Mouse (Mus musculus): ENCODE data around the gene Cldn10. TPM values are rescaled to one million over a fixed set of nuclear protein-coding genes. Genes with fewer than 3 reads are reported as not detected.

The Cldn10 gene
- polyA plus RNA-seq, 1 experiment: 9.0 TPM

DNA sequence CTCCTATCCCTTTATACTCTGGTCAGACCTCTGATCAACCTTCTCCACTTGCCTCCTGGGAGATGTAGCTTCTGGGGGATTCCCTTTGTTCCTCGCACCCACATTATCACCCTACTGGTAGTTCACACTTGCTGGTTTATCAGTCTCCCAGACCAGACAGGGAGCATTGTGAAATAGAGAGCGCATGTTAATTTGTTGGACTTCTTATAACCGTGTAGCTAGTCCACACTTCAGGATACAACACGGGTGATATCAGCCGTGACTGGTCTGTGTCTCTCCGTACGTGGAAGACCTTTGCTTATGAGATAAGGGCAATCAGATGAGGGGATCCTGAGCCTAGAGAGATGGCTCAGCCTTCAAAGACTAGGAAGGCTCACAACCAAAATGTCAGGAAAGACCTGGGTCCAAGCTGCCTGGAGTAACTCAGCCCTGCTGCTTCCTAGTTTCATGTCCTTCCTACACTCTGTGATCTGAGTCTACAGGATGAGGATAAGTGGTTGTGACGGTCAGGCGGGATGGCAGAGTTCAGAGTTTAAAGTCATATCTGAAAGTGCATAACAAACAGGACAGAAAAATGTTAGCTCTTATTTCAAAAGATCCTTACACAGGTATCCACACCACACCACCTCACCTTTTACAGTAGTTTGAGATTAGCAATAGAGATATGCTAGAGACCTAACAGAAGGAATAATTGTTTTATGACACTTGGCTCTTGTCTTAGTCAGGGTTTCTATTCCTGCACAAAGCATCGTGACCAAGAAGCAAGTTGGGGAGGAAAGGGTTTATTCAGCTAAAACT lies 78.5 kb downstream of the Cldn10 start:
- no peak for DNase-seq (ENCODE audit: low spot score)

DNA sequence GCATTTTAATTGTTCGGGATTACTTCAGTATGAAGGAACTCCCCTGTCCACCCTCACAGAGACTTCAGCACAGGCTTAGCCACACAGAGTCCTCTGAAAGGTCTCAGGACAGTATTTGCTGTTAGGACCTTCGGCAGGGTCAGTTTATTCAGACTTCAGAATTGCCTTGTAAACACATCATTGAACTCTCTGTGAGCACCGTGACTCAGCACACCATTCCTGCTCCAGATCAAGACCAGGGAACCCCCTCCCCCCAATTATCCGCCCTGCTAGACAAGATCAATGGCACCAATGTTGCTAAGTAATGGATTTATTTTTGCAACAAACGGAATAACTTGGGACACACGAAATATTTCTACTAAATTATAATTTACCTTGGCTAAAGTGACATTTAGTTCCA lies 79.7 kb downstream of the Cldn10 start:
- no peak for DNase-seq (ENCODE audit: low spot score)

- DNase-seq (ENCODE audit: low spot score): no peak
Measured at GRCm38 (mm10) chr14:118868102-118868724, 80.5 kb downstream of the Cldn10 start.

DNA sequence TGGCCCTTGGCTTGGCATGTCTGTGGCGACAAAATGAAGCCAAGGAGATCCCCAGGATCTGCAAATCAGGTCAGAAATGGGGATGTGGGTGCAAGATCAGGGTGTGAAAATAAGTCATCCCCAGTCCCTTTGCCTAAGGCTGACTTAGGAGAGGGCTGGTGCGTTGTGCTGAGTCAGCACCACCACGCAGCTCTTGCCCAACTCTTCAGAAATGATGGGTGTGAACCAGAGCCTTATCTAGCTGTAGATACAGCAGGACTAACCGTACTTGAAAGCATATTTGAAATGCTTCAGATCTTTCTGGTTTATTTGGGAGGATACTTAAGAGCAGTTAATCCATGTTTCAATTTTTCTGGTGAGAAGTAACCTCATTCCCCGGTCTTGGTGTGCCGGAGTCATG lies 82.0 kb downstream of the Cldn10 start:
- DNase-seq (ENCODE audit: low spot score): no peak

GRCm38 (mm10) chr14:118874126-118874525 lies 86.4 kb downstream of the Cldn10 start:
- DNase-seq (ENCODE audit: low spot score): no peak

DNA sequence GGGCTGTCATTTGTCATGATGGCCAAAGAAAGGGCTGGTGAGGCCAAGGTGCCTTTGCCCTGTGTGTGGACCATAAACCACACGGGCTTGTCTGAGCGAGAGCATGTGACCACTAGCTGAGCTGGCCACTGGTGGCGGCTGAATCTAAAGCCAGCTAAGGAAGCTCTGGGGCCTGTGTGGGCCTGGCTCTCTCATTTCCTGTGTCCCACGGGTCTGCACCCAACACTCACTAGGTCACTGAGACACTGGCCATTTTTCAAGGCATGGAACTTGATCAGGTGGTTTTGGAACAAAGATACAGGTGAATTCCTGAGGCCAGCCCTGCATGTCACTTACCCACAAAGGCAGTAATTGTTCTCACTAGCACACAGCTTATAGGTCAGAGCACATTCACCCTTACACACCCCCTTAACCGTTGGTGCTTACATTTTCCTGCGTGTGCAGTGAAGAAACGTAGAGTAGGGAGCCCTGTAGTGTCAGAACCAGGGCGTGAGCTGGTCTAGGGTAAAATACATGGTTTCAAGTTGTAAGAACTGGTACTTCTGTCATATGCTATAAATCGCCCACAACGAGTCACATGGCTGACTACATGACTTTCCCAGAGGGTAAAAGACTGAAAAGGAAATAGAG lies 87.2 kb downstream of the Cldn10 start:
- no peak for DNase-seq (ENCODE audit: low spot score)

GRCm38 (mm10) chr14:118878346-118878910 lies 90.7 kb downstream of the Cldn10 start:
- no peak for DNase-seq (ENCODE audit: low spot score)

DNA sequence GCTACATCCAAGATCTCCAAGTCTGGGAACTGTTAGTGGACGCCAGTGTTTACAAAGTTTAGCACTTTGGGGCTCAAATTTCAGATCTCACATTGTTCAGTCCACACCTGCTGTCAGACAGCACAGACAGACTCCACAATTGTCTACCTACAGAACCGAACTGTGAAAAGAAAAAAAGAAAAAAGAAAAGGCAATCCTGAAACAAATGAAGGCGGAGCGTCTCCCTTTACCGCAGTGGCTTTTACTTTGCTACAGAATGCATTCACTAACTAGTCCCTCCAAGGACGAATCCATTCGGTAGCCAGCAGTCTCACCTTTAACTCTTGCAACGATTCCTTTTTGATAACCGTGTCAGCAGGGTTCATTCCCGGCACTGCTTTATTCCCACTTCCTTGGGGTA lies 93.0 kb downstream of the Cldn10 start:
- DNase-seq (ENCODE audit: low spot score): no peak

GRCm38 (mm10) chr14:118883344-118884249 lies 95.9 kb downstream of the Cldn10 start:
- no peak for DNase-seq (ENCODE audit: low spot score)

- no peak for DNase-seq (ENCODE audit: low spot score)
Measured at GRCm38 (mm10) chr14:118884250-118884556, 96.5 kb downstream of the Cldn10 start.

- no peak for DNase-seq (ENCODE audit: low spot score)
Measured at GRCm38 (mm10) chr14:118890101-118890500, 102.4 kb downstream of the Cldn10 start.

DNA sequence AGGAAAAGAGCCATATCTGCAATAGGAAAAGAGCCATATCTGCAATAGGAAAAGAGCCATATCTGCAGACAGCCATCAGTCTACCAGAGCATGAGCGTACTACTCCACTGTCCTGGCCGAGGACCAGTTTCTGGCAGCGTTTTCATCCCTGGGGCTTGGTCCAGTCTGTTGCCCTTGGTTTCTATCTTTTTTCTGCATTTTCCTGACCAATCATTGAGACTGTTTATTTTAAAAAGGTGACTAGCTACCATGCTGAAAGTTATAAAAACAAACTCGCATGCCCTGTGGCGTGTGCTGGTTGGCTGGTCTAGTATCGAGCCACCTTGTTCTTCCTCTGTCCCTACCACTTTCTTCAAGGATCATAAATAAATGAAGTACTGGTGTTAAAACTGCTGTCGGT lies 107.5 kb downstream of the Cldn10 start:
- DNase-seq (ENCODE audit: low spot score): no peak

DNA sequence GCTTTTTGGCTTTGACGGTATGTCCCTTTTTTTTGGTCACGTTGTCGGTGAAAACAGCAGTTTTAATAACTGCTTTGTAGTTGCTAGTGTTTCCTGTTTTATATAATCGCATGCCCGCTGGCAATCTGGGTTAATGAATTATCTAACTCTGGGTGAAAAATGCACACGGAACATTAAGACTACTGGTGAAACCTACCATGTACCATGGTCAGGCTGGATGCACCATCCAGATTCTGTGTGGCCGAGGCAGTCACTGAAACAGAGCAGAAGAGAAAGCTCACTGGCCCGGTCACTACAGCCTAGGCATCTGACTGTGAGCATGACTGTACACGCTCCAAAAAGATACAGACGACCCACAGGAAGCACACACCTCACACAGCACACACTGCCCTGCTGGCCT lies 107.9 kb downstream of the Cldn10 start:
- DNase-seq (ENCODE audit: low spot score): no peak

- DNase-seq (ENCODE audit: low spot score): no peak
Measured at GRCm38 (mm10) chr14:118899940-118900339, 112.2 kb downstream of the Cldn10 start.

GRCm38 (mm10) chr14:118900911-118901310 lies 113.2 kb downstream of the Cldn10 start:
- DNase-seq (ENCODE audit: low spot score): no peak

DNA sequence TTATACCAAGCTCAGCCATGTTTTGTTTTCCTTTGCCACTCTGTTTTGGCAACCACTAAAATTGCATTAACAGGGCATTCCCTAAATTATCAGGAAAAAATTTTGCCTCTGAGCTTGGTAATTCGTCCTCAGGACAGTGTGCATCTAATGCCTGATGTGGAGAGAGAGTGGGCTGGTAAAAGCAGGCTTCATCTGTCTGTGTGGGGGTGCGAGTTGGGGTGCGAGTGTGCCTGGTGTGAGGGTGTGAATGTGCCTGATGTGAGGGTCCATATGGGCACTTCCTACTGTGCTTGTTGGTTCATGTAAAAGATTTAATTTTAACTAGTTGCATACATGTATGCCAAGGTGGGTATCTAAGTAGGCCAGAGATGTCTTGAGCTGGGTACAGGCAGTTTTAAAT lies 115.7 kb downstream of the Cldn10 start:
- DNase-seq (ENCODE audit: low spot score): no peak

DNA sequence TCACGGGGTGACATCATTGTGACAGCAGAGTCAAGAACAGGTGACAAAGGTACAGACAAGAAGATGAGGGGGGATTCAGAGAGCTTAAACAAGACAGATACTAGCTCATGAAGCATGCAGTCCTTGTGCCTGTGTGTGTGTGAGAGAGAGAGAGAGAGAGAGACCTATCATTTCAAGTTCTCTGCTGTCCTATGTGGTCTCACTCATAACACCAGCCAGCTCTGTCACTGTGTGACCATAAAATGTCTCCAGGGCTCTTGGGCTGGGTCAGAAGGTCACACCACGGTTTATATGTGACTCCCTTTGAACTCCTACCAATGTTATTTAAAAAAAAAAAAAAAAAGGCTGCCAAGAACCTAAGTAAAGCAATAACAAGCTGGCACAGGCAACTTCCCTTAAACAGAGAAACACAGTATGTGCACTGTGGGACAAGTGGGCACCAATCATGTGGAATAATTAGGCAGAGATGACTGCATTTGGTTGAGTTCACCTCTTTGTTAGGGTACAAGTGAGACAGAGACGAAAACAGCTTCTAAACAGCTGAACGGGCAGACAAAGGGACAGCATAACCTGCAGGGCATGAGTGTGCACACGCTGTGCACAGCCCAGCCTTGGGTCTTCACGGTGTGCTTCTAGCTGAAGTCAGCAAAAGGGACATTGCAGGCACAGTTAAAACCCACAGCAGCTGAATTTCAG lies 116.3 kb downstream of the Cldn10 start:
- no peak for DNase-seq (ENCODE audit: low spot score)

DNA sequence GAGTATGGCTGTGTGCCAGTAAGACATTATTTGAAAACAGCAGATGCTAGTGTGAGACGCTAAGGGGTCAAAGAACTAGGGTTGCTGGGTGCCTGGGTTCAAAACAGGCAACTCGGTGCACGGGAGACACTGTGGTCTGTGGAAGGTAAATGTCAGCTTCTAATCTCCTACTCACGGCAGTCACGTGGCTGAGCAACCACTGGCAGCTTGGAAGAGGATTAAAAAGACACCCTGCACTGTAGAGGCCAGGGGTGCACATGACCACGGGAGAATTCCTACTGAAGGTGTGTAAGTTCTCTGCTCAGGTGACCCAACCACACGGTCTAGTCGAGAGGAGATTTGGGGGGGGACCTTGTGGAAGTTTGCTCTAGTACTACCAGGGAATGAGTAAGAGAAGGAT lies 119.9 kb downstream of the Cldn10 start:
- DNase-seq (ENCODE audit: low spot score): no peak

DNA sequence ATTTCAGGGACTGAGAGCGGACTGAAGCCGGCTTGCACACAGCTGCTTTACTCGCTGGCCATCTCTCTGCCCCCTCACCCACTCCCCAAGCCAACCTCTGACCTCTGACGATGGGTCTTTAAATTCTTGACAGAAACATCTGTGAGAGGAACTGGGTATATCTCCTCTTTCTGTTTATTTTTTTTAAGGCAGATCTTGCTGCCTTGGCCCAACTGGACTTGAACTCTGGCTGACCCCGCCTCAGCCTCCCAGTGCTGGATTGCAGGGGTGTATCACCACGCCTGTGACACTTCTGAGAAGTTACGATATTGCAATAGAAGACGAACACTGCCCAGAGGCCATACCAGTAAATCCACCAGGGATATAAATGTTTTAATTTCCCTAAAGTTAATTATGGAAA lies 122.2 kb downstream of the Cldn10 start:
- DNase-seq (ENCODE audit: low spot score): no peak

- DNase-seq (ENCODE audit: low spot score): peak; percentile 31
Measured at GRCm38 (mm10) chr14:118910332-118911222, 122.9 kb downstream of the Cldn10 start.

All from urinary bladder, adult 2 months (tissue).